Mouse (Mus musculus) ovary, adult 18-20 months (tissue): ENCODE measurements around the gene Slc11a1.

Experiments
- DNase-seq: peaks from one replicate; pipeline ENCODE4 v3.0.0; 2022; ENCODE audit warnings: low spot score, mixed read lengths

The Slc11a1 gene

DNA sequence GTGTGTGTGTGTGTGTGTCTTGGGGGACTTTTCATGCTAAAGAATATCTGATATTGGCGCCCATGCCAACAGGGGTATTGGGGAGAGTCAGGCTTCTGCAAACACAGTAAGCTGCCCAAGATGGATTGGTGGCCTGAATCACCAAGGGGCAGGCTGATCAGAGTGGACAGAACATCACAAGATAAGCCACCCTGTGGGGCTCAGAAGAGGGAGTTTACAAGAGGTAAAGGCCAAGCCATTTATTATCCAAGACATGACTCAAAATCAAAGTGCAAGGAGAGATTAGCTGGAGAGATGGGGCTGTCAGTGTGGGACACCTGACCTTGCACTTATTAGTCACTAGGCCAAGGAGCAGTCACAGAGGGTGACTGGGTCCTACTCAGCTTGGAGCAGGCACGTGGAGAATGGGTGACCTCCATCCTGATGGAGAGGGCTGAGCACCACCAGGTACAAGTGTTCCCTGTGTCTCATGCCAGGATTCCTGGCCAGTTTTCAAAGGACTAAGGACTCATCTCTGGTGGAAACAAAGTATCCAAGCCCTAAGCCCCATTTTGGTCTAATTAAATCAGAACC is 36.8 kb downstream of the Slc11a1 start:
- no peak for DNase-seq

- DNase-seq, result no peak
Measured at GRCm38 (mm10) chr1:74412711-74413110, 37.7 kb downstream of the Slc11a1 start.

- no peak for DNase-seq
Measured at GRCm38 (mm10) chr1:74415143-74415542, 40.1 kb downstream of the Slc11a1 start.

DNA sequence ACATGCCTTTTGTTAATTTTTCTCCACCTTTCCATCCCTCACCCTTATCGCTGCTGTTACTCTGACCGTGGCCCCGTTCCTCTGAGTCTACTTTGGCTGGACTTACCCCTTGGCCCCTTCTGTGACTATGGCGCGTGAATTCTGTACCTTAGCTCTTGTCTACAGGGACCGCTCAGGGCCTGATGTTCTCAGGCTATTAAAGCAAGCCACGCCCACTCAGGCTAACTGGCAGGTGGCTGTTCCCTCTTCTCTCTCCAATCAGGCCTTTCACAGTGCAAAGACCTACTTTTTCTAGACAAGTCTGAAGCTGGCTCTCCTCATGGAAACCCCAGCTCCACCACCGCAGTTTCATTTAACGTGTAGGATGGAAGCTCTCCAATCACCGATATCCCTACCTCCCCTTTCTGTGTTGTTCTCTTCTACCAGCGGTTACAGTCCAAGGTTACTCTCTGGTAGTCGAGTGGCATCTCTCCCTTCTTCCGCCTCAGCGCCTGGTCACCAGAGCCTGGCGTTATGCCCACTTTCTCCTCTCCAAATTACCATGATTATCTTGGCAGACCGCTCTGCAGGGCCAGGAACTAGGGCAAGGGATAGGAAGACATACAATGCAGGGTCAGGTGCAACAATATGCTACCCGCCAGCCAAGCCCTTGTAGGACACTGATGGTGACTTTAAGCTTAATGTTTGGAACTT is 43.9 kb downstream of the Slc11a1 start:
- peak; percentile 44 for DNase-seq

DNA sequence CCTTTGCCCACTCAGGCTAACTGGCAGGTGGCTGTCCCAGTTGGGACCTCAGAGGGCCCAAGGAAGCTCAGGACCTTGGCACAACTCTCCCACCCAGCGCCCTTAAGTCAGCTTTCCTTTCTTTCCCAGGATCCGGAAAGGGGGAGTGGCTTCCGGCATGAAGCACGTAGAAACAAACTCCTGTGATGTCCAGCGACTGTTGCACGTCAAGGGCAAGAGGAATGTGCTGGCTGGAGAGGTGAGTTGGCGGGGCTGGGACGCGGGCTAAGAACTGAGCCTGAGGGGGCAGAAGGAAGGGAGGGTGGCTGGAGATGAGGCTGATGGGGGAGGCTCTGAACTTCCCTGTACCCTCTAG is 44.4 kb downstream of the Slc11a1 start:
- DNase-seq, result no peak

DNA sequence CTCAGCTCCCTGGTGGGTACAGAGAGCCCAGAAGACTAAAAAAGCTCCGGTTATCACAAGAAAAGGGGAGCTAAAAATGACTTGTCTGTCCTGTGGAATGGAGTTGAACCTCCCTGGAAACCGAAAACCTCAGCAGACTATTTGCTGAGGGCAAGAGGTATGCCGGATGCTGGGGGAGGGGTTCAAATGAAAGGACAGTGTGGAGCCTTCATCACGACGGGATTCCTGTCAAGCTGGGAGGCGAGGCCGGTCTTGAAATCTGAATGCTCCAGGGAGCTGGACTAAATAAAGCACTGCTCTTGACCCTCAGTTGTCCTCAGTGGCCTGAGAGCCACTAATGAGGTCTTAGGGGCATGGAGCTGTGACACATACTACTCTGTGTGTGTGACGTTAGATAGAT is 48.2 kb downstream of the Slc11a1 start:
- no peak for DNase-seq

DNA sequence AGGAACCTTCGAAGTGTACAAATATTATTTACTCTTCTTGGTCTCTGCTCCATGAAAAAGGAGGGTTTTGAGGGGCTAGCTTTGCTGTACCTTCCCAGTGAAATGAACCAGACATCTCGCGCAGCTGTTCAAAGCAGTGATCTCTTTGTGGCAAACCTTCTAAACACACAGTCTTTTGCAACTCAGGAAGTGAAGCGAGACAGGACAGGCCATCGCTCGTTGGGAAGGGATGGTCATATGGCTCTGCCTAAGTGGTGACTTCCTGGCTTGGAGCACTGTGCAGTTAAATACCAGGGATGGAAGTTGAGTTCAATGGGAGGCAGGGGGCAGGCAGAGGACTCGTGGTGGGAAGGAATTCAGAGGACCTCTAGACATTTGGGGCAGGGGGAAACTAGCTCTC is 50.9 kb downstream of the Slc11a1 start:
- DNase-seq, result no peak

DNA sequence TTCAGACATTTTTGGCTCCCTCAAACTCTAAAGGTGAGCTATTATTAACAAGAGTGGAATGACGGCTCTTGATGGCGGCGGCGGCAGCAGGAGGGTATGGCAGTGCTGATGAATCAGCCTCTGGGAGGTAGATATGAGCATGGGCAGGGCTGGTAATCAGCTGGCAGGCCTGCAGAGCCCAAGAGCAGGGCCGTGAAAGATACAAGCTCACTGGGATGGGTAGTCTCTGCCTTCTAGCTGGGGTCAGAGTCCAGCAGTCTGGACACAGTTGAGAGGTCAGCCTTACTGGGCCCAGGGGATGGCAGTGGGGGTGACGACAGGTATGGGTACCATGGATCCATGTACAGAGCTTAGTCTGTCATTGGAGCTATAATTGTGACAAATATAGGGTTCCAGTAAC is 58.2 kb downstream of the Slc11a1 start:
- no peak for DNase-seq

GRCm38 (mm10) chr1:74434596-74434995 is 59.6 kb downstream of the Slc11a1 start:
- DNase-seq, result no peak

- no peak for DNase-seq
Measured at GRCm38 (mm10) chr1:74435563-74435962, 60.6 kb downstream of the Slc11a1 start.
